Mouse (Mus musculus) lung, adult 2 months (tissue): ENCODE results near the gene Dlec1.

Source experiments
- CTCF ChIP-seq: fragments of 200-500 bp; IDR thresholded peaks from 2 replicates; pipeline ENCODE4 v1.5.1; 2011; ENCODE audit warnings: mild to moderate bottlenecking, low read length, control low read depth; ENCODE audit not compliant: insufficient read depth
- POLR2A ChIP-seq: fragments of 200-500 bp; IDR thresholded peaks from 2 replicates; pipeline ENCODE4 v1.6.1; 2011; ENCODE audit warnings: low read depth, mild to moderate bottlenecking, control low read depth, low read length, borderline replicate concordance; ENCODE audit errors: extremely low read depth

DNA sequence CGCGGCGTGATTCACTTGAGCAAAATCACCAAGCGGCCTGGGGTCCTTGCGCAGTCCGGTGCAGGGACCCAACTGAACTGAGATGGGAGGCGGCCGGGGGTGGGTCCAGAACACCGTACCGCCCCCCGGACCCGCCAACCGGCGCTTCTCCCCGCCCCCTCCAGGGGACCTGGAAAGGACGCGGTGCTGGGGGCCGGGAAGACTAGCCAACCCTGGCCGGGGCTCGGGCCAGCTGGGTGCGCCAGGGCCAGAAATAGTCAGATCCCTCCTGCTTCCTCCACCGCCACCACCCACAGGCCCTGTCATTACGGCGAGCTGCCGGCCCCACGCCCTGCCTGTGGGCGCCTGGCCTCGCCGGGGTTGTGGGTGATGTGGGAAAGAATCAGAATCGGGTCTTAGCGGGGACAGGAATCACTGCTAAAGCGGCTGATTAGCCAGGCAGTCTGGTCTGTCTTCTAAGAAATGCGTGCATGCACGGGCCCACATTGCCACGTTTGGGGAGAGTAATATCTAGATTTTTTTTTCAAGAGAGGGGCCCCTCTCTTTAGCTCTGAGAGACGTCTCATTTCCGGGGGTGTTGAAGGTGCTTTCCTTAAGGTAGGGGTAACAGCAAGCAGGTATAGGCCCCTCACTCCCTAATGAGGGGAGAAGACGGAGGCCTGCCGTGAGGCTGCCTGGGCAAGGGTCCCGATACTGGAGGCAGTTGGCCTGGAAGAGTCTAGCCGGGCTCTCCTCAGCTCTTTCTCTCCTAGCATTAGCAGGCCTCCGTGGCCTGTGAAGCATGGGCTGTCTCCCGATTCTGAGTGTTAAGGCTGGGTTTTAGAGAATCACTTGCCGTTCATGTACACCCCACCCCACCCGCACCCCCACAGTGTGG is 8.6 kb upstream of the Dlec1 start, which contains the start of gene Plcd1:
- TF ChIP-seq POLR2A, result peak; percentile 48; the same call in 1 of the 2 replicates
- no peak for TF ChIP-seq CTCF
